Mouse (Mus musculus) left cerebral cortex, adult 2 months (tissue): Measurements from ENCODE around the gene Cyp4x1. TPM values are rescaled to one million over a fixed set of nuclear protein-coding genes. Genes with fewer than 3 reads are reported as not detected.

Experiments
- DNase-seq, 2 experiments: peaks; one replicate each; pipeline ENCODE4 v3.0.0; 2021 to 2022; ENCODE audit warnings: low spot score in 2 of 2, mixed read lengths in 1 of 2; ENCODE audit errors: extremely low spot score in 1 of 2
- H3K27ac ChIP-seq: fragments of 200-600 bp; 2 replicates; pipeline ENCODE4 v1.8.1; 2022
- H3K4me3 ChIP-seq: fragments of 200-600 bp; 2 replicates; pipeline ENCODE4 v1.8.1; 2022
- CTCF ChIP-seq: fragments of 200-600 bp; IDR thresholded peaks from 2 replicates; pipeline ENCODE4 v1.8.1; 2022; ENCODE audit warnings: antibody characterized with exemption, mild to moderate bottlenecking, moderate library complexity
- intact Hi-C: fragments of 180-260 bp; cut with DNase I; formaldehyde crosslinking; loops from one replicate; pipeline ENCODE4 v1.15.1; 2025
- total RNA-seq, 2 experiments: library from RNA; stranded (reverse); gene quantifications; 2 replicates each; pipeline ENCODE4 v1.2.3; 2021

Gene Cyp4x1
- total RNA-seq, 2 experiments from 2014 or later, result 12.7 to 14.6 TPM

- no peak; the same call in 1 of the 2 replicates for TF ChIP-seq CTCF
- H3K4me3 ChIP-seq, result no peak overlapping the region
- DNase-seq, result no peak
- no peak overlapping the region for H3K27ac ChIP-seq
- intact Hi-C loops, result no loop called here
These were observed 20.8 kb downstream of the Cyp4x1 start for GRCm38 (mm10) chr4:115113266-115113665.

GRCm38 (mm10) chr4:115111167-115111566 is 22.9 kb downstream of the Cyp4x1 start:
- intact Hi-C loops, result no loop called here
- Histone ChIP-seq H3K4me3 (no peak overlapping the region), H3K27ac (no peak overlapping the region)
- no peak for DNase-seq
- no peak for TF ChIP-seq CTCF

- Histone ChIP-seq H3K4me3 (no peak overlapping the region), H3K27ac (peak overlapping the region; percentile 19; the same call in 1 of the 2 replicates)
- intact Hi-C loops, result loop anchor here (2.0 to 10.0 kb wide), 2 partner anchors 29 to 551 kb away; no protein-coding TSS in a partner anchor
- no peak for DNase-seq
- no peak for TF ChIP-seq CTCF
These were observed 30.6 kb downstream of the Cyp4x1 start for GRCm38 (mm10) chr4:115103510-115103909.

- DNase-seq, result peak; percentile 71 to 77
- peak; percentile 92 for TF ChIP-seq CTCF
- intact Hi-C loops, result loop anchor here (2.0 to 10.0 kb wide), 3 partner anchors 31 to 609 kb away; no protein-coding TSS in a partner anchor
- Histone ChIP-seq H3K27ac (no peak overlapping the region), H3K4me3 (no peak overlapping the region)
These were observed 32.4 kb downstream of the Cyp4x1 start for GRCm38 (mm10) chr4:115101682-115102081.

GRCm38 (mm10) chr4:115097146-115097496 is 37.0 kb downstream of the Cyp4x1 start:
- intact Hi-C loops, result loop anchor here (5.0 kb wide), 1 partner anchor 95 kb away; the partner anchor contains the start of gene Stil
- Histone ChIP-seq H3K4me3 (no peak overlapping the region), H3K27ac (no peak overlapping the region)
- DNase-seq, result no peak
- TF ChIP-seq CTCF, result peak; percentile 65

GRCm38 (mm10) chr4:115096435-115097145 is 37.5 kb downstream of the Cyp4x1 start:
- Histone ChIP-seq H3K27ac (no peak overlapping the region), H3K4me3 (no peak overlapping the region)
- intact Hi-C loops, result loop anchor here (5.0 kb wide), 1 partner anchor 94 kb away; the partner anchor contains the start of gene Stil
- TF ChIP-seq CTCF, result no peak
- no peak for DNase-seq

- Histone ChIP-seq H3K27ac (0 out of 2 replicates have a peak overlapping the region, but pooled peaks have one; percentile 30), H3K4me3 (peak overlapping the region; percentile 46)
- TF ChIP-seq CTCF, result no peak
- peak in 1 of 2 experiments; percentile 22 for DNase-seq
- intact Hi-C loops, result loop anchor here (5.0 kb wide), 1 partner anchor 94 kb away; the partner anchor contains the start of gene Stil
These were observed 38.2 kb downstream of the Cyp4x1 start for GRCm38 (mm10) chr4:115095671-115096434.

GRCm38 (mm10) chr4:115094056-115094455 is 40.0 kb downstream of the Cyp4x1 start:
- no peak for TF ChIP-seq CTCF
- DNase-seq, result no peak
- intact Hi-C loops, result no loop called here
- H3K4me3 ChIP-seq, result no peak overlapping the region
- H3K27ac ChIP-seq, result no peak overlapping the region

GRCm38 (mm10) chr4:115093331-115093864 is 40.7 kb downstream of the Cyp4x1 start:
- Histone ChIP-seq H3K27ac (no peak overlapping the region), H3K4me3 (no peak overlapping the region)
- TF ChIP-seq CTCF, result no peak
- no peak for DNase-seq
- intact Hi-C loops, result no loop called here

- no peak overlapping the region for H3K27ac ChIP-seq
- TF ChIP-seq CTCF, result no peak
- no peak for DNase-seq
- intact Hi-C loops, result no loop called here
- no peak overlapping the region for H3K4me3 ChIP-seq
These were observed 42.3 kb downstream of the Cyp4x1 start for GRCm38 (mm10) chr4:115091806-115092205.

GRCm38 (mm10) chr4:115090592-115090991 is 43.5 kb downstream of the Cyp4x1 start:
- H3K27ac ChIP-seq, result no peak overlapping the region
- no peak overlapping the region for H3K4me3 ChIP-seq
- intact Hi-C loops, result no loop called here
- TF ChIP-seq CTCF, result no peak
- DNase-seq, result no peak
